Mouse (Mus musculus) C2C12 (cell line): ENCODE measurements around the gene Ddx60.

Experiments
- CTCF ChIP-seq: IDR thresholded peaks from one replicate; pipeline ENCODE4 v1.5.1; 2011; ENCODE audit not compliant: control insufficient read depth, insufficient read depth, insufficient read length
- MAX ChIP-seq: IDR thresholded peaks from one replicate; pipeline ENCODE4 v1.6.1; 2011; ENCODE audit warnings: mild to moderate bottlenecking, control low read depth
- MYOG ChIP-seq: IDR thresholded peaks from one replicate; pipeline ENCODE4 v1.6.1; 2011; ENCODE audit not compliant: control insufficient read depth, insufficient read length; ENCODE audit errors: extremely low read depth
- USF1 ChIP-seq: IDR thresholded peaks from one replicate; pipeline ENCODE4 v1.6.1; 2011; ENCODE audit warnings: low read depth, mild to moderate bottlenecking, control low read depth, moderate library complexity

DNA sequence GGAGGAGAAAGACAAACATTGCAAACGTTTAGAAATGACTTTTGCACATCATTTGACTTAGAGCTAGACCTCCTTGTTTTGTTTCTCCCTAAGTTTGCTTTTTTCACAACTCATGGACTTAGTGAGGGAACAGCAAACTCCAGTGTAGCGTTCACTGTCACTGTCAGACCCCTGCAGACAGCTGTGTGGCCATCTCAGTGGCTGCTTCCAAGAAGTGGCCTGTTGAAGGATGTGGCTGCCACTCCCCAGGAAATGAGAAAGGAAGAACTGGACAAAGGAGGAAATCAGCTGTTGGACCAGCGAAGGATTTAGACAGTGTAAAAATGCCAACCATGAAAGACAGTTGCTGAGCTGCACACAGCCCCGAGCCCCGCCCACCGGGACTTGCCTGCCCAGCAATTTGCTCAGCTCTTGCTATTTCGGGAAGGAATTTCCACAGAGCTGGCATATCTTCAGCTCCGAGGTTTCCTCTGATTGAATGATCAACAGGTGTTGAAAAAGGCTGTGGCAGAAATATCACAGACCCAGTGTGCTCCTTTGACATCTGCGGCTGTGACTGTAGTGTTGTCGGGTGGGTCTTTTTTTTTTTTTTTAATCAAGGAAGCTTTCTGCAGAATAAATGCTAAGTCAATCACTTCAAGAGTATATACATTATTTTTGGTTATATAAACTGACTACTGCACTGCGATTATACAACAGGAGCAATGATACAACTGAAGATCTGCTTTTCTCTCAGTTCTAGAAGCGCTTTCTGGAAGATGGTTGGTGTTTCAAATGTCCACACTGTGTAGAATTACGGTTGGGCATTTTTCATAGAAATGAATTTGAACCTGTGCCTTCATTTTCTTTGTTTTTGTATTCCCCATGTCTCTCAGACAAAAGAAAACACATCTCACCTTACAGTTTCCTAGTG is 19.3 kb upstream of the Ddx60 start:
- no peak for TF ChIP-seq CTCF
- TF ChIP-seq USF1, result no peak
- TF ChIP-seq MAX, result no peak
- no peak for TF ChIP-seq MYOG
